Mouse (Mus musculus) forebrain, postnatal 0 days (tissue): Measurements from ENCODE around the gene Gm49388. TPM values are rescaled to one million over a fixed set of nuclear protein-coding genes. Genes with fewer than 3 reads are reported as not detected.

ENCODE experiments used
- ATAC-seq: fragments of 200-750 bp; cut with Nextera tagmentation; 2 replicates; pipeline ENCODE4 v1.8.0; 2017; ENCODE audit warnings: mild to moderate bottlenecking, moderate library complexity
- DNase-seq: peaks from one replicate; pipeline ENCODE4 v3.0.0-alpha.2; 2015
- H3K27ac ChIP-seq: fragments of 300-500 bp; sonication (generic); 2 replicates; pipeline ENCODE4 v1.5.1; 2014; ENCODE audit warnings: low read depth, mild to moderate bottlenecking, antibody characterized with exemption, low read length, moderate library complexity, mixed read lengths
- H3K27me3 ChIP-seq: fragments of 300-500 bp; sonication (generic); 2 replicates; pipeline ENCODE4 v1.6.1; 2014; ENCODE audit warnings: mild to moderate bottlenecking, low read length, mixed read lengths; ENCODE audit not compliant: insufficient read depth
- H3K36me3 ChIP-seq: fragments of 300-500 bp; sonication (generic); 2 replicates; pipeline ENCODE4 v1.6.1; 2014; ENCODE audit warnings: mild to moderate bottlenecking, moderate library complexity; ENCODE audit not compliant: insufficient read depth
- H3K4me1 ChIP-seq: fragments of 300-500 bp; sonication (generic); 2 replicates; pipeline ENCODE4 v1.6.1; 2014; ENCODE audit warnings: antibody characterized with exemption; ENCODE audit not compliant: insufficient read depth
- H3K4me2 ChIP-seq: fragments of 300-500 bp; sonication (generic); 2 replicates; pipeline ENCODE4 v1.6.1; 2014; ENCODE audit warnings: low read depth, mild to moderate bottlenecking, moderate library complexity
- H3K4me3 ChIP-seq: fragments of 300-500 bp; sonication (generic); 2 replicates; pipeline ENCODE4 v1.5.1; 2014; ENCODE audit warnings: low read depth, low read length, mixed read lengths
- H3K9ac ChIP-seq: fragments of 300-500 bp; sonication (generic); 2 replicates; pipeline ENCODE4 v1.6.1; 2014; ENCODE audit warnings: mild to moderate bottlenecking
- H3K9me3 ChIP-seq: fragments of 300-500 bp; sonication (generic); 2 replicates; pipeline ENCODE4 v1.6.1; 2016; ENCODE audit warnings: low read length
- CTCF ChIP-seq: sonication (generic); IDR thresholded peaks from 2 replicates; pipeline ENCODE4 v1.5.1; 2016; ENCODE audit warnings: antibody characterized with exemption, control low read depth, low read depth
- WGBS: fragments of 180-500 bp; shearing (Covaris S2); extraction: QIAGEN DNeasy Blood & Tissue Kit; methylation state at CpG from one replicate; pipeline ENCODE4 v1.1.7; 2014; 5-methylcytosine and 5-hydroxymethylcytosine counted together
- polyA plus RNA-seq: library from polyadenylated mRNA; unstranded; fragments of >200 nt; fragmentation: Nextera tagmentation; extraction: Ambion mirVana; gene quantifications from 2 replicates; pipeline ENCODE4 v1.2.1, GENCODE M21; 2015
- total RNA-seq: library from RNA; depleted of rRNA; stranded (reverse); fragments of >200 nt; gene quantifications from 2 replicates; pipeline ENCODE4 v1.2.3, GENCODE M21; 2014

Gm49388 gene
- total and polyA plus RNA-seq, 2 experiments from 2014 or later = 0.05 TPM; not detected in 1

- H3K27me3 ChIP-seq = no peaks in the 10 kb centered on the region
- no peaks in the 10 kb centered on the region for H3K9me3 ChIP-seq
- peaks cover 20% of the 10 kb centered on the region for H3K36me3 ChIP-seq
- ATAC-seq (no peak), DNase-seq (no peak)
- 0 out of 2 replicates have a peak, but pooled peaks cover 1% of the 10 kb centered on the region for H3K4me1 ChIP-seq
- H3K4me3 ChIP-seq = no peak overlapping the region
- 78% methylated on average over 5 of the region's 5 CpGs for WGBS
- H3K9ac ChIP-seq = no peak overlapping the region
- no peak overlapping the region for H3K27ac ChIP-seq
- no peak for TF ChIP-seq CTCF
- H3K4me2 ChIP-seq = no peak overlapping the region
Observed at GRCm38 (mm10) chr7:127817776-127818175, 32.4 kb downstream of the Gm49388 start.

- DNase-seq (no peak), ATAC-seq (no peak)
- H3K4me2 ChIP-seq = no peak overlapping the region
- no peaks in the 10 kb centered on the region for H3K27me3 ChIP-seq
- 81% methylated on average over 13 of the region's 13 CpGs for WGBS
- 0 out of 2 replicates have a peak, but pooled peaks cover 8% of the 10 kb centered on the region for H3K4me1 ChIP-seq
- no peak overlapping the region for H3K4me3 ChIP-seq
- TF ChIP-seq CTCF = no peak
- peaks cover 4% of the 10 kb centered on the region; the same call in 1 of the 2 replicates for H3K36me3 ChIP-seq
- H3K27ac ChIP-seq = no peak overlapping the region
- H3K9me3 ChIP-seq = no peaks in the 10 kb centered on the region
- H3K9ac ChIP-seq = no peak overlapping the region
Observed at GRCm38 (mm10) chr7:127820836-127821509, 35.6 kb downstream of the Gm49388 start.

DNA sequence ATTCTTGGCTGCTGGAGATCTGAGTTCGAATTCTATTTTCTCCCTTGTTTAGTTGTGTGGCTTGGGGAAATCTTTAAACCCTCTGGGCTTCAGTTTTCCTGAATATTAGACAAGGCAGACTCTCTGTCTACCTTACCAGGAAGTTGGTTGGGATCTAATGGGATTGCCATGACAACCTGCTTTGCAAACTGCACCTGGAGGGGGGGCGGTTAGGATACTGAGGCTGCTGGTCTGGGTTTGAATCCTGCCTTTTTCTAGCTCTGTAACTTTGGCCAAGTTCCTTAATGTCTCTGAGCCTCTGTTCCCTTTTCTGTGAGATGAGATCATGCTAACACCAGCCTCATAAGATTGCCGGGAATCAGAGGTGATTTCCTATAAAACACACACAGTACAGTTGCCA lies 37.1 kb downstream of the Gm49388 start:
- Histone ChIP-seq H3K9ac (no peak overlapping the region), H3K4me2 (0 out of 2 replicates have a peak overlapping the region, but pooled peaks have one; percentile 70)
- WGBS = 84% methylated on average over 3 of the region's 3 CpGs

DNA sequence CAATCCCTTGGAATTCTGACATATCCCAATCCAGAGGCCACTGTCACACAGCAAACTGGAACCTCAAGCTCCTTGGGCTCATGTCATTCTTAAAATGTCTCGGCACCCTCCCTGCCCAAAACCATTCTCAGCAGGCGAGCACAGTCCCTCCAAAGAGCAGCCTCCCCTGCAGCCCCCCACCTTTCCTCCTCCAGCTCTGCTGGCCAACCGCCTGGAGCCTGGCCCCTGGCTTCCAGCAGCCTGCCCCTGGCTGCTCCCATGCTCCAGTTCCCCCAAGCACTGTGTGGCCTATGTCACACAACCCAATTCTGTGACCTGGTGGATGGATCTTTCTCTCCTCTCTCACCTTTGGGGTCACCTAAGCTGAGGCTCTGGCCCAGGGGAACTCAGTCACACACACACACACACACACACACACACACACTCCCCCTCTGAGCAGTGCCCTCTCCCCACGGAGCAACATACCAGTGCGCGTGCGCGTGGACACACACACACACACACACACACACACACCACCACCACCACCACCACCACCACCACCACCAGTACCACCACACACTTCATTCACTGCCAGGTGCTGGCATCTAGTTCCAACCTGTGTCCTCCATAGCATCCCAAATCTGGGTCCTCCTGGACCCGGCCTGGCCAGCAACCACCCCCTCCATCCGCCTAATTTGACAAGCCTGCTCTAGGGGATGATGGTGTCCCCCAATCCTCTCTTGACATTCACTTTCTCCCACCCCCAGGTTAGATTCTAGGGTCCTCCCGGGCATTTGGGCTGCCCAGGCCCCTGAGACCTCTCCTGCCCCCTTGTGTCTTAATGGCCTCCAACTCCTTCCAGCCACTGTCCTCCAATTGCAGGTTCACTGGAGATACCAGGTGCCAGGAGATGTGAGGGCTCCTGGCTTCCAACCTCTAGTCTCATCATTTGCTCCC lies 38.1 kb downstream of the Gm49388 start:
- no peaks in the 10 kb centered on the region for H3K36me3 ChIP-seq
- H3K4me3 ChIP-seq = peak overlapping the region; percentile 74
- H3K9ac ChIP-seq = peak overlapping the region; percentile 83
- no peaks in the 10 kb centered on the region for H3K9me3 ChIP-seq
- TF ChIP-seq CTCF = peak; percentile 34
- H3K27me3 ChIP-seq = no peaks in the 10 kb centered on the region
- H3K27ac ChIP-seq = peak overlapping the region; percentile 86
- 0 out of 2 replicates have a peak, but pooled peaks cover 8% of the 10 kb centered on the region for H3K4me1 ChIP-seq
- H3K4me2 ChIP-seq = peak overlapping the region; percentile 70
- WGBS = 53% methylated on average over 11 of the region's 11 CpGs
- ATAC-seq (0 out of 2 replicates have a peak, but pooled peaks have one; percentile 1), DNase-seq (no peak)

More for the DNA sequence above, 37.1 kb downstream of the Gm49388 start:
- Histone ChIP-seq H3K36me3 (peaks cover 2% of the 10 kb centered on the region; the same call in 1 of the 2 replicates), H3K27me3 (no peaks in the 10 kb centered on the region), H3K4me1 (0 out of 2 replicates have a peak, but pooled peaks cover 8% of the 10 kb centered on the region), H3K4me3 (no peak overlapping the region), H3K9me3 (no peaks in the 10 kb centered on the region), H3K27ac (no peak overlapping the region)
- no peak for ATAC-seq
- no peak for TF ChIP-seq CTCF
- no peak for DNase-seq

DNA sequence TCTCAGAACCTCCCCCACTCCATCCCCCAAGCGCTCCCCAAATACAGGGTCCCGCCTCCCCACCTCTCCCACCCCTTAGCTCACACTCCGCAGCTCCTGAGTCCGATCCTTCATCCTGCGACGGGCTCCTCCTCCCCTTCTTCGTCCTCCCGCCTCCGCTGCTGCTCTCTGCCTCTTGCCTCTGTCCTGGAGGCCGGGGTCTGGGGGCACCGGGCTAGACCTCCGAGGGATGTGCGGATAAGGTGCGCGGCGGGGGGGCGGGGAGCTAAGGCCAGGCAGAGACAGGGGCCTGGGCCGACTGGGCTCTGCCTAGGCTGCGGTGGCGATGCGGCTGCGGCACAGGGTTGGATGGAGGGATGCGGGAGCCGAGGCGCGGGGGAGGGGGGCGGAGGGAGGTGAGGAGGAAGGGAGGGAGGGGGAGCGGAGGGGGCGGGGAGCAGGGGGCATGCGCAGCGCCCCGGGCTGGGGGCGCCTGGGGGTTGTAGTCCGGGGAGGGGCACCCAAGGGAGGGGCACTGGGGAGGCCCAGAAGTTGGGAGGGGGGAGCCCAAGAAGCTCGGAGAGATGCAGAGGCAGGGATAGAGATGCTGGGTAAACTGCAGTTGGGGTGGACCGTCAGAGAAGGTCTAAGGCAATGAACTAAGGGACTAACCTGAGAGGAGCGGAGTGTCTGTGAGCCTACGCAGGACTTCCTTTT lies 38.9 kb downstream of the Gm49388 start, which contains the start of the genes Stx4a and Stx1b:
Gene Stx4a (plus strand): TSS at position 119 of the 696 bp plus-strand sequence.
Gene Stx1b (minus strand): TSS at position 374 of the 696 bp plus-strand sequence.
- Histone ChIP-seq H3K27me3 (no peaks in the 10 kb centered on the region), H3K4me3 (peak within 1 kb of the TSS; percentile 74), H3K4me1 (0 out of 2 replicates have a peak, but pooled peaks cover 8% of the 10 kb centered on the region), H3K9me3 (no peaks in the 10 kb centered on the region), H3K4me2 (peak within 1 kb of the TSS; percentile 70), H3K27ac (peak within 1 kb of the TSS; percentile 86), H3K9ac (peak within 1 kb of the TSS; percentile 83), H3K36me3 (no peaks in the 10 kb centered on the region)
- 4% methylated on average over 29 of the region's 38 CpGs for WGBS
- DNase-seq = peak; percentile 86
- peak; percentile 91 for ATAC-seq
- no peak; the same call in 1 of the 2 replicates for TF ChIP-seq CTCF

DNA sequence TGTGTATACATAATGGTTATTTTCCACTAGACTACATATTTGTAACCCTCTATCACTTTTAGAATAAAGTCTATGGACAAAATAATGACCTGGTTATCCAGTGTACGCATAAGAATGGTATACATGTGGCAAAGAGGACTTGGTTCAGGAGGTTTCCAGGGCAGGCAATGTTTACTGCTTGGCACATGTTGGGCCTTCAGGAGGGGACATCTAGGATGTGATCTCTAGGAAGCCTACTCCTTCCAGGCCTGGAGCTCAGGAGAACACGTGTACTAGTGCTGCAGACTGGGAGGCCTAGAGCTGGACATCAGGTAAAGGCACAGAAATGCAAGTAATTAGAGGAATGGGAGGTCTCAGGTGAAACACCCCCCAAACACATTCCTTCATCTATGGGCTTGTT lies 50.1 kb downstream of the Gm49388 start:
- TF ChIP-seq CTCF = no peak
- ATAC-seq (no peak), DNase-seq (no peak)
- H3K9me3 ChIP-seq = no peaks in the 10 kb centered on the region
- no peak overlapping the region for H3K9ac ChIP-seq
- H3K36me3 ChIP-seq = no peaks in the 10 kb centered on the region
- H3K27ac ChIP-seq = no peak overlapping the region
- H3K27me3 ChIP-seq = no peaks in the 10 kb centered on the region
- WGBS = 82% methylated on average over 2 of the region's 2 CpGs
- H3K4me3 ChIP-seq = no peak overlapping the region
- no peaks in the 10 kb centered on the region for H3K4me1 ChIP-seq
- H3K4me2 ChIP-seq = no peak overlapping the region
